18 mouse cellular contexts compared by ENCODE assay signal in genomic region chr5:147270673-147271655, GRCm38 (mm10). TPM values are rescaled to one million over a fixed set of nuclear protein-coding genes. Genes with fewer than 3 reads are reported as not detected.
A peak's percentile ranks its signal among the peaks of the same experiment; 100 is the strongest.
DNase-seq lines count a peak whose midpoint lies in the region; ATAC-seq and TF ChIP-seq lines count a peak whose summit lies in the region.
"Had no signal": no experiment of that assay in that cellular context is flagged by ENCODE, and none has a peak within 500 bp of the region (broad histone marks: within the 10 kb centered on the region; RNA-seq: fewer than 3 reads in every experiment).

No protein-coding gene starts in this region.

- no peak overlapping the region for H3K4me2 ChIP-seq in midbrain, embryonic 11.5 days
- no peak overlapping the region for H3K4me2 ChIP-seq in midbrain, embryonic 16.5 days (ENCODE audit: low read length)
- peak overlapping the region; percentile 69 for H3K4me2 ChIP-seq in intestine, postnatal 0 days (replicated peaks; ENCODE audit: low read depth)
- H3K4me2 ChIP-seq in stomach, postnatal 0 days (replicated peaks; ENCODE audit: low read depth): 0 out of 2 replicates have a peak overlapping the region, but pooled peaks have one; percentile 27
- H3K4me2 ChIP-seq: forebrain, embryonic 15.5 days; midbrain, embryonic 15.5 days had no signal

- no peak overlapping the region for H3K27ac ChIP-seq in heart, embryonic 10.5 days
- no peak overlapping the region for H3K27ac ChIP-seq in midbrain, embryonic 11.5 days (ENCODE audit: low read depth, low read length)
- no peak overlapping the region for H3K27ac ChIP-seq in midbrain, embryonic 16.5 days (ENCODE audit: low read length)
- H3K27ac ChIP-seq in intestine, postnatal 0 days (ENCODE audit: low read depth, low read length): peak overlapping the region; percentile 70
- peak overlapping the region; percentile 53; the same call in 1 of the 2 replicates for H3K27ac ChIP-seq in stomach, postnatal 0 days (replicated peaks)
- H3K27ac ChIP-seq: forebrain, embryonic 15.5 days; kidney, postnatal 0 days; liver, embryonic 13.5 days; lung, embryonic 15.5 days; midbrain, embryonic 15.5 days had no signal

- peaks cover 100% of the 10 kb centered on the region for H3K27me3 ChIP-seq in heart, embryonic 10.5 days (ENCODE audit: insufficient read depth, poor library complexity, severe bottlenecking)
- H3K27me3 ChIP-seq in midbrain, embryonic 11.5 days (ENCODE audit: control insufficient read depth, insufficient read depth, low read length): peaks cover 96% of the 10 kb centered on the region
- H3K27me3 ChIP-seq in midbrain, embryonic 16.5 days (ENCODE audit: control insufficient read depth, insufficient read depth, low read depth, low read length): peaks cover 84% of the 10 kb centered on the region
- peaks cover 76% of the 10 kb centered on the region for H3K27me3 ChIP-seq in intestine, postnatal 0 days (replicated peaks; ENCODE audit: control insufficient read depth, insufficient read depth, low read length)
- H3K27me3 ChIP-seq in stomach, postnatal 0 days (ENCODE audit: control insufficient read depth, insufficient read depth, low read length): peaks cover 26% of the 10 kb centered on the region

- DNase-seq in heart, adult 11 months: peak; percentile 67
- no peak for DNase-seq in heart, embryonic 10.5 days (ENCODE audit: low spot score)
- peak; percentile 93 for DNase-seq in midbrain, embryonic 11.5 days (ENCODE audit: low spot score, missing footprints)
- DNase-seq in stomach, postnatal 0 days (ENCODE audit: low spot score): peak; percentile 60
- DNase-seq in lung, postnatal 36 days: no peak
- no peak for DNase-seq in urinary bladder, postnatal 25 days (ENCODE audit: low spot score)
- DNase-seq: cerebellum, adult 9-11 months; heart, adult 18-20 months; heart, postnatal 36 days; liver, embryonic 13.5 days; right cerebral cortex, postnatal 14 days had no signal

- no peak overlapping the region for H3K4me3 ChIP-seq in heart, embryonic 10.5 days
- H3K4me3 ChIP-seq in midbrain, embryonic 11.5 days (ENCODE audit: low read depth, low read length): no peak overlapping the region
- no peak overlapping the region for H3K4me3 ChIP-seq in midbrain, embryonic 16.5 days (ENCODE audit: low read depth, low read length)
- H3K4me3 ChIP-seq in intestine, postnatal 0 days (ENCODE audit: low read depth, low read length): peak overlapping the region; percentile 51
- H3K4me3 ChIP-seq in stomach, postnatal 0 days (ENCODE audit: low read depth, low read length): peak overlapping the region; percentile 28
- H3K4me3 ChIP-seq: forebrain, embryonic 15.5 days; midbrain, embryonic 15.5 days had no signal

- WGBS in heart, embryonic 10.5 days: 1% methylated on average over 29 of the region's 29 CpGs
- WGBS in midbrain, embryonic 11.5 days: under 1% methylated on average over 29 of the region's 29 CpGs
- WGBS in midbrain, embryonic 16.5 days: 2% methylated on average over 29 of the region's 29 CpGs
- WGBS in intestine, postnatal 0 days: 19% methylated on average over 29 of the region's 29 CpGs
- WGBS in stomach, postnatal 0 days: 8% methylated on average over 29 of the region's 29 CpGs

- no peaks in the 10 kb centered on the region for H3K9me3 ChIP-seq in heart, embryonic 10.5 days
- peaks cover 2% of the 10 kb centered on the region; the same call in 1 of the 2 replicates for H3K9me3 ChIP-seq in midbrain, embryonic 11.5 days (ENCODE audit: control insufficient read depth, low read length)
- no peaks in the 10 kb centered on the region for H3K9me3 ChIP-seq in midbrain, embryonic 16.5 days (replicated peaks; ENCODE audit: control insufficient read depth, low read length, poor library complexity, severe bottlenecking)
- H3K9me3 ChIP-seq in intestine, postnatal 0 days (ENCODE audit: control insufficient read depth): no peaks in the 10 kb centered on the region
- no peaks in the 10 kb centered on the region for H3K9me3 ChIP-seq in stomach, postnatal 0 days (ENCODE audit: control insufficient read depth, low read length)
- H3K9me3 ChIP-seq: forebrain, embryonic 15.5 days; liver, embryonic 13.5 days; lung, embryonic 15.5 days; midbrain, embryonic 15.5 days had no signal

- peak; percentile 30; the same call in 1 of the 2 replicates for TF ChIP-seq CTCF in intestine, postnatal 0 days (IDR thresholded peaks at IDR 0.05; ENCODE audit: low read depth)
- TF ChIP-seq CTCF in stomach, postnatal 0 days (IDR thresholded peaks at IDR 0.05; ENCODE audit: low read depth): no peak

- H3K36me3 ChIP-seq in heart, embryonic 10.5 days: no peaks in the 10 kb centered on the region
- H3K36me3 ChIP-seq in midbrain, embryonic 11.5 days (ENCODE audit: control insufficient read depth, insufficient read depth, low read length): no peaks in the 10 kb centered on the region
- H3K36me3 ChIP-seq in midbrain, embryonic 16.5 days (ENCODE audit: control insufficient read depth, insufficient read depth, low read length): no peaks in the 10 kb centered on the region
- no peaks in the 10 kb centered on the region for H3K36me3 ChIP-seq in intestine, postnatal 0 days (ENCODE audit: control insufficient read depth, insufficient read depth)
- H3K36me3 ChIP-seq in stomach, postnatal 0 days (ENCODE audit: control insufficient read depth, insufficient read depth, low read length): no peaks in the 10 kb centered on the region
- H3K36me3 ChIP-seq: forebrain, embryonic 15.5 days; liver, embryonic 13.5 days; lung, embryonic 15.5 days; midbrain, embryonic 15.5 days had no signal

- H3K4me1 ChIP-seq in heart, embryonic 10.5 days: peaks cover 11% of the 10 kb centered on the region
- H3K4me1 ChIP-seq in midbrain, embryonic 11.5 days (ENCODE audit: control insufficient read depth, insufficient read depth, low read length): no peaks in the 10 kb centered on the region
- H3K4me1 ChIP-seq in midbrain, embryonic 16.5 days (ENCODE audit: control insufficient read depth, insufficient read depth, low read length): no peaks in the 10 kb centered on the region
- H3K4me1 ChIP-seq in intestine, postnatal 0 days (replicated peaks; ENCODE audit: control insufficient read depth, insufficient read depth, low read length): no peaks in the 10 kb centered on the region; the same call in 1 of the 2 replicates
- no peaks in the 10 kb centered on the region for H3K4me1 ChIP-seq in stomach, postnatal 0 days (replicated peaks; ENCODE audit: control insufficient read depth, insufficient read depth)
- H3K4me1 ChIP-seq: forebrain, embryonic 15.5 days had no signal

- ATAC-seq in midbrain, embryonic 11.5 days (ENCODE audit: low FRiP score): no peak
- no peak for ATAC-seq in midbrain, embryonic 16.5 days
- peak; percentile 34; the same call in 1 of the 2 replicates for ATAC-seq in intestine, postnatal 0 days
- peak; percentile 47; the same call in 1 of the 2 replicates for ATAC-seq in stomach, postnatal 0 days (ENCODE audit: low FRiP score, low TSS enrichment)
- ATAC-seq: forebrain, embryonic 15.5 days; midbrain, embryonic 15.5 days had no signal

- H3K9ac ChIP-seq in midbrain, embryonic 11.5 days (ENCODE audit: low read length): no peak overlapping the region
- no peak overlapping the region for H3K9ac ChIP-seq in midbrain, embryonic 16.5 days (ENCODE audit: low read depth, low read length)
- peak overlapping the region; percentile 17; the same call in 1 of the 2 replicates for H3K9ac ChIP-seq in intestine, postnatal 0 days (ENCODE audit: low read depth, low read length)
- peak overlapping the region; percentile 51; the same call in 1 of the 2 replicates for H3K9ac ChIP-seq in stomach, postnatal 0 days (ENCODE audit: low read length)
- H3K9ac ChIP-seq: forebrain, embryonic 15.5 days; liver, embryonic 13.5 days; lung, embryonic 15.5 days; midbrain, embryonic 15.5 days had no signal

- no peak for TF ChIP-seq EP300 in stomach, postnatal 0 days (optimal IDR thresholded peaks at IDR 0.05)

RNA-seq across cellular contexts. Expression of gene Pdx1, which starts 1.2 kb away (rescaled TPM):
- 0.44 TPM in 1 of 2 replicates, not detected in the other for polyA plus RNA-seq in heart, embryonic 10.5 days (2016; fragmentation: Nextera tagmentation; extraction: Ambion mirVana)
- not detected in 2 replicates for polyA plus RNA-seq in midbrain, embryonic 11.5 days (2014; fragmentation: Nextera tagmentation; extraction: Ambion mirVana)
- polyA plus RNA-seq in midbrain, embryonic 16.5 days (2015; fragmentation: Nextera tagmentation; extraction: Ambion mirVana): not detected in 2 replicates
- 6.7 and 9.2 TPM in 2 replicates for polyA plus RNA-seq in intestine, postnatal 0 days (2015; fragmentation: Nextera tagmentation; extraction: Ambion mirVana)
- polyA plus RNA-seq in stomach, postnatal 0 days (2015; fragmentation: Nextera tagmentation; extraction: Ambion mirVana): 3.0 and 3.6 TPM in 2 replicates
- polyA plus RNA-seq: embryonic facial prominence, embryonic 11.5 days; forebrain, embryonic 15.5 days; kidney, postnatal 0 days; liver, embryonic 13.5 days; lung, embryonic 15.5 days; midbrain, embryonic 15.5 days had no signal

RNA-seq across cellular contexts. Expression of gene Cdx2, which starts 36.1 kb away (rescaled TPM):
- polyA plus RNA-seq in heart, embryonic 10.5 days (2016; fragmentation: Nextera tagmentation; extraction: Ambion mirVana): not detected in 2 replicates
- polyA plus RNA-seq in midbrain, embryonic 11.5 days (2014; fragmentation: Nextera tagmentation; extraction: Ambion mirVana): not detected in 2 replicates
- not detected in 2 replicates for polyA plus RNA-seq in midbrain, embryonic 16.5 days (2015; fragmentation: Nextera tagmentation; extraction: Ambion mirVana)
- 35.0 and 38.9 TPM in 2 replicates for polyA plus RNA-seq in intestine, postnatal 0 days (2015; fragmentation: Nextera tagmentation; extraction: Ambion mirVana)
- 0.05 and 0.06 TPM in 2 replicates for polyA plus RNA-seq in stomach, postnatal 0 days (2015; fragmentation: Nextera tagmentation; extraction: Ambion mirVana)
- polyA plus RNA-seq: embryonic facial prominence, embryonic 11.5 days; forebrain, embryonic 15.5 days; kidney, postnatal 0 days; liver, embryonic 13.5 days; lung, embryonic 15.5 days; midbrain, embryonic 15.5 days had no signal

RNA-seq across cellular contexts. Expression of gene Urad, which starts 51.3 kb away (rescaled TPM):
- polyA plus RNA-seq in heart, embryonic 10.5 days (2016; fragmentation: Nextera tagmentation; extraction: Ambion mirVana): not detected in 2 replicates
- polyA plus RNA-seq in midbrain, embryonic 11.5 days (2014; fragmentation: Nextera tagmentation; extraction: Ambion mirVana): not detected in 2 replicates
- not detected in 2 replicates for polyA plus RNA-seq in midbrain, embryonic 16.5 days (2015; fragmentation: Nextera tagmentation; extraction: Ambion mirVana)
- polyA plus RNA-seq in intestine, postnatal 0 days (2015; fragmentation: Nextera tagmentation; extraction: Ambion mirVana): 0.95 and 1.1 TPM in 2 replicates
- polyA plus RNA-seq in stomach, postnatal 0 days (2015; fragmentation: Nextera tagmentation; extraction: Ambion mirVana): not detected in 2 replicates
- polyA plus RNA-seq: embryonic facial prominence, embryonic 11.5 days; forebrain, embryonic 15.5 days; kidney, postnatal 0 days; lung, embryonic 15.5 days; midbrain, embryonic 15.5 days had no signal

Comparison
In these comparisons a context has a peak if more than half of its experiments do, and no peak if none do; other contexts are left out.
1. DNase-seq: peak in heart, adult 11 months (single experiment), midbrain, embryonic 11.5 days (single experiment) and stomach, postnatal 0 days (single experiment); none in heart, embryonic 10.5 days (single experiment), lung, postnatal 36 days (single experiment) and urinary bladder, postnatal 25 days (single experiment).
2. H3K27ac ChIP-seq: peak in intestine, postnatal 0 days (single experiment) and stomach, postnatal 0 days (single experiment); none in heart, embryonic 10.5 days (single experiment), midbrain, embryonic 11.5 days (single experiment) and midbrain, embryonic 16.5 days (single experiment).
3. H3K4me3 ChIP-seq: peak in intestine, postnatal 0 days (single experiment) and stomach, postnatal 0 days (single experiment); none in heart, embryonic 10.5 days (single experiment), midbrain, embryonic 11.5 days (single experiment) and midbrain, embryonic 16.5 days (single experiment).
4. ATAC-seq: peak in intestine, postnatal 0 days (single experiment) and stomach, postnatal 0 days (single experiment); none in midbrain, embryonic 11.5 days (single experiment) and midbrain, embryonic 16.5 days (single experiment).
5. H3K4me2 ChIP-seq: peak in intestine, postnatal 0 days (single experiment) and stomach, postnatal 0 days (single experiment); none in midbrain, embryonic 11.5 days (single experiment) and midbrain, embryonic 16.5 days (single experiment).
6. H3K9ac ChIP-seq: peak in intestine, postnatal 0 days (single experiment) and stomach, postnatal 0 days (single experiment); none in midbrain, embryonic 11.5 days (single experiment) and midbrain, embryonic 16.5 days (single experiment).
7. RNA of gene Cdx2, which starts 36.1 kb away (polyA plus RNA-seq): 35.0 to 38.9 TPM in intestine, postnatal 0 days; 0.05 to 0.06 TPM in stomach, postnatal 0 days, not detected in heart, embryonic 10.5 days, not detected in midbrain, embryonic 11.5 days and not detected in midbrain, embryonic 16.5 days; every median in the first group is over 10 times any median in the second.